Mouse (Mus musculus) testis, adult 2 months (tissue): ENCODE measurements around the gene Tnnt1.

Source experiments
- CTCF ChIP-seq: fragments of 200-500 bp; IDR thresholded peaks from 2 replicates; pipeline ENCODE4 v1.5.1; 2012; ENCODE audit warnings: low read depth, mild to moderate bottlenecking, inconsistent platforms, low read length, moderate library complexity; ENCODE audit not compliant: control insufficient read depth, insufficient read depth, insufficient replicate concordance
- POLR2A ChIP-seq: fragments of 200-500 bp; IDR thresholded peaks from 2 replicates; pipeline ENCODE4 v1.6.1; 2012; ENCODE audit warnings: low read depth, mild to moderate bottlenecking, inconsistent platforms, low read length, moderate library complexity; ENCODE audit not compliant: control insufficient read depth

- TF ChIP-seq POLR2A (no peak), CTCF (no peak)
Observed at GRCm38 (mm10) chr7:4473940-4474339, 42.2 kb downstream of the Tnnt1 start.
